Mouse (Mus musculus) embryonic fibroblast, embryonic 13.5 days (primary cell): Measurements from ENCODE around the gene Mblac1.

Experiments used
- CTCF ChIP-seq: IDR thresholded peaks from 2 replicates; pipeline ENCODE4 v1.5.1; 2011; ENCODE audit warnings: mild to moderate bottlenecking, control low read depth, low read length, moderate library complexity, borderline replicate concordance; ENCODE audit not compliant: insufficient read depth
- POLR2A ChIP-seq: IDR thresholded peaks from 2 replicates; pipeline ENCODE4 v1.6.1; 2011; ENCODE audit warnings: low read depth, mild to moderate bottlenecking, control low read depth, low read length, moderate library complexity

GRCm38 (mm10) chr5:138229511-138229910 lies 35.4 kb downstream of the Mblac1 start:
- TF ChIP-seq POLR2A: no peak
- TF ChIP-seq CTCF: no peak
